Mouse (Mus musculus) B cell, adult (primary cell): Measurements from ENCODE around the gene Hoxd1. TPM values are rescaled to one million over a fixed set of nuclear protein-coding genes. Genes with fewer than 3 reads are reported as not detected.

Source experiments
- total RNA-seq: library from RNA; stranded (reverse); gene quantifications from 4 replicates; pipeline ENCODE4 v1.2.4, GENCODE M21; 2023; ENCODE audit not compliant: inconsistent age

Hoxd1 gene
- total RNA-seq, result not detected in 4 replicates

GRCm38 (mm10) chr2:74762522-74763244 is at the start of gene Hoxd1:
TSS of gene Hoxd1 (plus strand) at chr2:74762980.

DNA sequence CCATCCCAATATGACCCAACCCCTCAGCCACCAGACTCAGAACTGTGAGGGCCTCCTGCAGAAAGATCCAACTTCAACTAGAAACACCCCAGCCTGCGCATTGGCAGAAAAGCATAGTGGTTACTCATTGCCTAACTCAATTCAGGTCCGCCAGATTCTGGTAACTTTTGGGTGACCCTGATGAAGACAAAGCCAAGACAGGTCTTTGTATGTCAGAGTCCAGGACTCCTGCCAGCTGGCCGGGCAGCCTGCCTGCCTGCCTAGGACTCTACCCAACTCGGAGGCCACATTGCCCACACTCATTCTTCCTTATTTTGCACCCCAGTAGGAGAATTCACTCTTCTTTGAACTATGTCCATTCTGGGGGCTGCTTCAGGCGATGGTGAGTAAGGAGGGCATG is 36.2 kb upstream of the Hoxd1 start, which contains the start of gene Gm28230:
Gene Gm28230, plus strand, starts transcription at position 178 of the 400 bp plus-strand sequence.

Other genes with a start within 250 kb of the Hoxd1 start
- gene Lnpk, start 183.5 kb upstream of the Hoxd1 start, total RNA-seq, result 22.3 to 29.3 TPM (median 25.9 TPM) in 4 replicates
- not detected in 4 replicates for gene Evx2, start 103.4 kb upstream of the Hoxd1 start, total RNA-seq
- gene Hoxd13, start 94.7 kb upstream of the Hoxd1 start, total RNA-seq, result not detected in 4 replicates
- not detected in 4 replicates for gene Hoxd12, start 88.0 kb upstream of the Hoxd1 start, total RNA-seq
- not detected in 4 replicates for gene Hoxd11, start 83.4 kb upstream of the Hoxd1 start, total RNA-seq
- gene Hoxd10, start 71.1 kb upstream of the Hoxd1 start, total RNA-seq, result not detected in 4 replicates
- not detected in 4 replicates for gene Hoxd9, start 65.3 kb upstream of the Hoxd1 start, total RNA-seq
- not detected in 4 replicates for gene Hoxd8, start 58.4 kb upstream of the Hoxd1 start, total RNA-seq
- gene Hoxd3, start 51.1 kb upstream of the Hoxd1 start, total RNA-seq, result not detected in 4 replicates
- gene Hoxd4, start 51.1 kb upstream of the Hoxd1 start, total RNA-seq, result not detected in 4 replicates
- gene Gm28230, start 36.3 kb upstream of the Hoxd1 start, total RNA-seq, result not detected in 4 replicates
- gene Mtx2, start 62.8 kb downstream of the Hoxd1 start, total RNA-seq, result 17.8 to 23.8 TPM (median 20.6 TPM) in 4 replicates